27 mouse cellular contexts compared by ENCODE assay signal in genomic region chr14:46575414-46575813, GRCm38 (mm10).
DNase-seq lines count a peak whose midpoint lies in the region; ATAC-seq and TF ChIP-seq lines count a peak whose summit lies in the region.
"Had no signal": no experiment of that assay in that cellular context is flagged by ENCODE, and none has a peak within 500 bp of the region (broad histone marks: within the 10 kb centered on the region; RNA-seq: fewer than 3 reads in every experiment).

No protein-coding gene starts in this region.

- no peaks in the 10 kb centered on the region for H3K36me3 ChIP-seq in liver, embryonic 12.5 days
- H3K36me3 ChIP-seq in liver, postnatal 0 days (replicated peaks; ENCODE audit: insufficient read depth, low read length) = no peaks in the 10 kb centered on the region
- no peaks in the 10 kb centered on the region for H3K36me3 ChIP-seq in limb, embryonic 11.5 days (ENCODE audit: control insufficient read depth, insufficient read depth, low read length)
- H3K36me3 ChIP-seq: embryonic facial prominence, embryonic 12.5 days; heart, embryonic 10.5 days; lung, embryonic 15.5 days had no signal

- TF ChIP-seq CTCF in liver, postnatal 0 days (IDR thresholded peaks at IDR 0.05; ENCODE audit: low read depth) = no peak

- H3K9me3 ChIP-seq in liver, embryonic 12.5 days (replicated peaks) = no peaks in the 10 kb centered on the region
- H3K9me3 ChIP-seq in liver, postnatal 0 days (ENCODE audit: low read length) = no peaks in the 10 kb centered on the region
- no peaks in the 10 kb centered on the region for H3K9me3 ChIP-seq in limb, embryonic 11.5 days (ENCODE audit: control insufficient read depth, low read length)
- H3K9me3 ChIP-seq: embryonic facial prominence, embryonic 12.5 days; forebrain, embryonic 13.5 days; heart, embryonic 10.5 days; lung, embryonic 15.5 days; megakaryocyte, embryonic 14.5 days had no signal

- H3K4me3 ChIP-seq in liver, embryonic 12.5 days = no peak overlapping the region
- no peak overlapping the region for H3K4me3 ChIP-seq in liver, postnatal 0 days (ENCODE audit: low read depth, low read length)
- H3K4me3 ChIP-seq in limb, embryonic 11.5 days (ENCODE audit: low read depth, low read length) = no peak overlapping the region
- H3K4me3 ChIP-seq: embryonic facial prominence, embryonic 12.5 days; forebrain, embryonic 13.5 days; gastrocnemius, adult 2 months; heart, embryonic 10.5 days; lung, embryonic 15.5 days; megakaryocyte, embryonic 14.5 days had no signal

- H3K27ac ChIP-seq in liver, embryonic 12.5 days = 0 out of 2 replicates have a peak overlapping the region, but pooled peaks have one; percentile 7
- H3K27ac ChIP-seq in liver, postnatal 0 days (ENCODE audit: low read depth) = no peak overlapping the region
- no peak overlapping the region for H3K27ac ChIP-seq in limb, embryonic 11.5 days (replicated peaks; ENCODE audit: low read depth, low read length)
- H3K27ac ChIP-seq: embryonic facial prominence, embryonic 12.5 days; forebrain, embryonic 13.5 days; gastrocnemius, adult 2 months; heart, embryonic 10.5 days; liver, embryonic 14.5 days; lung, embryonic 15.5 days had no signal

- ATAC-seq in liver, embryonic 12.5 days = no peak
- no peak for ATAC-seq in liver, postnatal 0 days
- ATAC-seq in limb, embryonic 11.5 days (ENCODE audit: insufficient number of reproducible peaks, low FRiP score, low TSS enrichment, low read depth) = peak; percentile 51; the same call in 1 of the 2 replicates
- ATAC-seq: activated CD4-positive, CD25-positive, alpha-beta regulatory T cell, adult 4 months; forebrain, embryonic 13.5 days; hindbrain, embryonic 16.5 days; intestine, embryonic 16.5 days had no signal

- intact Hi-C loops in left cerebral cortex, postnatal 10 days (cut with DNase I) = no loop called here

- H3K4me2 ChIP-seq in liver, embryonic 12.5 days = no peak overlapping the region
- H3K4me2 ChIP-seq in liver, postnatal 0 days (ENCODE audit: low read depth, low read length) = no peak overlapping the region
- H3K4me2 ChIP-seq in limb, embryonic 11.5 days (ENCODE audit: low read depth, severe bottlenecking) = no peak overlapping the region
- H3K4me2 ChIP-seq: embryonic facial prominence, embryonic 12.5 days; forebrain, embryonic 13.5 days; lung, embryonic 15.5 days had no signal

- H3K27me3 ChIP-seq in liver, embryonic 12.5 days (replicated peaks) = no peaks in the 10 kb centered on the region; the same call in 1 of the 2 replicates
- H3K27me3 ChIP-seq in liver, postnatal 0 days (ENCODE audit: insufficient read depth, low read length) = no peaks in the 10 kb centered on the region
- no peaks in the 10 kb centered on the region for H3K27me3 ChIP-seq in limb, embryonic 11.5 days (ENCODE audit: control insufficient read depth, insufficient read depth, low read length)
- H3K27me3 ChIP-seq: embryonic facial prominence, embryonic 12.5 days; forebrain, embryonic 13.5 days; lung, embryonic 15.5 days; megakaryocyte, embryonic 14.5 days had no signal

- WGBS in liver, embryonic 12.5 days (ENCODE audit: insufficient replicate concordance) = 76% methylated on average over 3 of the region's 3 CpGs
- 94% methylated on average over 3 of the region's 3 CpGs for WGBS in liver, postnatal 0 days (ENCODE audit: insufficient replicate concordance)
- WGBS in limb, embryonic 11.5 days = 12% methylated on average over 3 of the region's 3 CpGs

- DNase-seq in embryo, embryonic 10 days (ENCODE audit: low spot score) = peak; percentile 46
- DNase-seq in embryo, embryonic 9.5 days (ENCODE audit: extremely low spot score) = no peak
- DNase-seq in liver, postnatal 0 days = no peak
- DNase-seq in limb, embryonic 11.5 days (ENCODE audit: low spot score) = no peak
- DNase-seq in layer of hippocampus, adult 9-11 months = no peak
- DNase-seq in left cerebral cortex, postnatal 10 days (ENCODE audit: extremely low spot score in 1 of 2, low spot score in 2 of 2) = no peak
- DNase-seq: adrenal gland, adult 8-10 months; cerebellum, adult 2 months; cerebellum, postnatal 25 days; gastrocnemius, adult 2 months; heart, postnatal 4 days; kidney, postnatal 14 days; left cerebral cortex, postnatal 4 days; lung, postnatal 36 days; midbrain, embryonic 14.5 days; right cerebral cortex, postnatal 14 days; thymus, postnatal 25 days had no signal

- no peak overlapping the region for H3K9ac ChIP-seq in liver, embryonic 12.5 days
- no peak overlapping the region for H3K9ac ChIP-seq in liver, postnatal 0 days (replicated peaks)
- no peak overlapping the region for H3K9ac ChIP-seq in limb, embryonic 11.5 days (ENCODE audit: low read length)
- H3K9ac ChIP-seq: embryonic facial prominence, embryonic 12.5 days; forebrain, embryonic 13.5 days; liver, embryonic 14.5 days; lung, embryonic 15.5 days had no signal

- peaks cover 60% of the 10 kb centered on the region for H3K4me1 ChIP-seq in liver, embryonic 12.5 days
- peaks cover 10% of the 10 kb centered on the region; the same call in 1 of the 2 replicates for H3K4me1 ChIP-seq in liver, postnatal 0 days (ENCODE audit: insufficient read depth)
- peaks cover 15% of the 10 kb centered on the region for H3K4me1 ChIP-seq in limb, embryonic 11.5 days (ENCODE audit: control insufficient read depth, insufficient read depth, low read length)
- H3K4me1 ChIP-seq: megakaryocyte, embryonic 14.5 days had no signal

- TF ChIP-seq EP300 in liver, postnatal 0 days (IDR thresholded peaks at IDR 0.05; ENCODE audit: low read depth) = no peak
